Mouse (Mus musculus) midbrain, embryonic 13.5 days (tissue): Measurements from ENCODE around the gene Umad1. TPM values are rescaled to one million over a fixed set of nuclear protein-coding genes. Genes with fewer than 3 reads are reported as not detected.

Source experiments
- ATAC-seq: fragments of 200-750 bp; cut with Nextera tagmentation; 2 replicates; pipeline ENCODE4 v1.8.0; 2017; ENCODE audit warnings: mild to moderate bottlenecking, moderate TSS enrichment, moderate library complexity
- H3K27ac ChIP-seq: fragments of 300-500 bp; sonication (generic); 2 replicates; pipeline ENCODE4 v1.5.1; 2015; ENCODE audit warnings: inconsistent platforms, mild to moderate bottlenecking, moderate library complexity
- H3K27me3 ChIP-seq: fragments of 300-500 bp; sonication (generic); 2 replicates; pipeline ENCODE4 v1.6.1; 2015; ENCODE audit warnings: mild to moderate bottlenecking, inconsistent platforms
- H3K36me3 ChIP-seq: fragments of 300-500 bp; sonication (generic); 2 replicates; pipeline ENCODE4 v1.6.1; 2015; ENCODE audit warnings: mild to moderate bottlenecking, inconsistent platforms
- H3K4me1 ChIP-seq: fragments of 300-500 bp; sonication (generic); replicated peaks from 2 replicates; pipeline ENCODE4 v1.6.1; 2015; ENCODE audit warnings: inconsistent platforms
- H3K4me2 ChIP-seq: fragments of 300-500 bp; sonication (generic); replicated peaks from 2 replicates; pipeline ENCODE4 v1.6.1; 2015; ENCODE audit warnings: moderate library complexity, mild to moderate bottlenecking, inconsistent platforms
- H3K4me3 ChIP-seq: fragments of 300-500 bp; sonication (generic); replicated peaks from 2 replicates; pipeline ENCODE4 v1.5.1; 2015; ENCODE audit warnings: mild to moderate bottlenecking, inconsistent platforms
- H3K9ac ChIP-seq: fragments of 300-500 bp; sonication (generic); replicated peaks from 2 replicates; pipeline ENCODE4 v1.6.1; 2015; ENCODE audit warnings: mild to moderate bottlenecking, inconsistent platforms
- H3K9me3 ChIP-seq: fragments of 300-500 bp; sonication (generic); 2 replicates; pipeline ENCODE4 v1.6.1; 2016; ENCODE audit warnings: mild to moderate bottlenecking, inconsistent platforms
- WGBS: fragments of 180-500 bp; shearing (Covaris S2); methylation state at CpG from one replicate; pipeline ENCODE4 v1.1.7; 2015; 5-methylcytosine and 5-hydroxymethylcytosine counted together
- polyA plus RNA-seq: library from polyadenylated mRNA; unstranded; fragments of >200 nt; fragmentation: Nextera tagmentation; extraction: Ambion mirVana; gene quantifications from 2 replicates; pipeline ENCODE4 v1.2.1, GENCODE M21; 2015

Gene Umad1
- polyA plus RNA-seq, 1 experiment from 2014 or later: 43.1 TPM

GRCm38 (mm10) chr6:8472125-8472524 is 213.0 kb downstream of the Umad1 start:
- no peak for ATAC-seq
- Histone ChIP-seq H3K9me3 (no peaks in the 10 kb centered on the region), H3K36me3 (no peaks in the 10 kb centered on the region), H3K27ac (no peak overlapping the region), H3K4me2 (no peak overlapping the region), H3K4me3 (no peak overlapping the region), H3K9ac (no peak overlapping the region), H3K27me3 (0 out of 2 replicates have a peak, but pooled peaks cover 9% of the 10 kb centered on the region), H3K4me1 (peaks cover 13% of the 10 kb centered on the region)
- 95% methylated on average over 3 of the region's 3 CpGs for WGBS

DNA sequence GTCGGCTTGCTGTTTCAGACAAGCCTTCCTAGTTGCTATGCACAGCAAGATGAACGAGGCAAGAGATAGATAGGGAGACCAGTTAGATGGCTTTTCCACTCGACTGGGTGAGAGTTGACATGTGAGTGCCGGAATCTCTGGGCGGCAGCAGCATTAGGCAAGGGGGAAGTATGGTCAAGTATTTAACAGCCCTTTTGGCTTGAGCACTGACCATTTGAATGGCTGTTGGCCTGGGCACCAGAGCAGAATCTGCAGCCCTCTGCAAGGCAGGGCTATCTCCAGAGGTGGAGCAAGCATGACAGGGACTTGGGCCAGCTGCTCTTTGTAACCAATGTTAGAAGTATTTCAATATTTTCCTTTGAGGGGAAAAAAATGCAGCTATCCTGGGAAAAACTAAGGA is 213.8 kb downstream of the Umad1 start:
- Histone ChIP-seq H3K27me3 (0 out of 2 replicates have a peak, but pooled peaks cover 9% of the 10 kb centered on the region), H3K9me3 (no peaks in the 10 kb centered on the region), H3K4me1 (peaks cover 6% of the 10 kb centered on the region; the same call in 1 of the 2 replicates), H3K9ac (no peak overlapping the region), H3K4me2 (no peak overlapping the region), H3K4me3 (no peak overlapping the region), H3K36me3 (no peaks in the 10 kb centered on the region), H3K27ac (no peak overlapping the region)
- ATAC-seq: no peak
- 90% methylated on average over 5 of the region's 5 CpGs for WGBS

DNA sequence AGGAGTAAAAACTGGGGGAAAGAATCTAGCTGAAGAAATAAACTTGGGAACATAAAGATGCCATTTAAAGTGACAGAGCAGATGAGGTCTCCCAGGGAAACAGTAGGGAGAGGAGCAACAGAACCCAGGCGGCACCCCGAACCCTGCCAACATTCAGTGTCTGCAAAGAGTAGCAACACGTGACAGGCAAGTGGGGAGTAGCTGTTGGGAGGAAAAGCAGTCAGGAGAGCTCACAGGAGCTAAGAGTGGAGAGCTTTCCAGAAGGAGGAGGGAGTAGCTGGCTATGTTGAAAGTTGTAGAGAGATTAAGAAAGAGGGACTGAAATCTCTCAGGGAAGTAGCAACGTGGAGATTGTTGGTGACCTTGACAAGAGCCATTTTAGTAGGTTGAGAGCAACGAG is 214.4 kb downstream of the Umad1 start:
- Histone ChIP-seq H3K4me3 (no peak overlapping the region), H3K9me3 (no peaks in the 10 kb centered on the region), H3K27me3 (0 out of 2 replicates have a peak, but pooled peaks cover 9% of the 10 kb centered on the region), H3K4me1 (no peaks in the 10 kb centered on the region), H3K9ac (no peak overlapping the region), H3K27ac (no peak overlapping the region), H3K4me2 (no peak overlapping the region), H3K36me3 (no peaks in the 10 kb centered on the region)
- 70% methylated on average over 5 of the region's 5 CpGs for WGBS
- no peak for ATAC-seq

- H3K9me3 ChIP-seq: no peaks in the 10 kb centered on the region
- ATAC-seq: no peak
- H3K27me3 ChIP-seq: 0 out of 2 replicates have a peak, but pooled peaks cover 8% of the 10 kb centered on the region
- WGBS: 82% methylated on average over 3 of the region's 3 CpGs
- H3K4me1 ChIP-seq: no peaks in the 10 kb centered on the region
- no peaks in the 10 kb centered on the region for H3K36me3 ChIP-seq
- H3K4me3 ChIP-seq: no peak overlapping the region
- no peak overlapping the region for H3K4me2 ChIP-seq
- H3K27ac ChIP-seq: no peak overlapping the region
- no peak overlapping the region for H3K9ac ChIP-seq
Measured at GRCm38 (mm10) chr6:8474316-8474715, 215.2 kb downstream of the Umad1 start.

GRCm38 (mm10) chr6:8474820-8475219 is 215.7 kb downstream of the Umad1 start:
- no peak overlapping the region for H3K27ac ChIP-seq
- no peaks in the 10 kb centered on the region for H3K4me1 ChIP-seq
- no peaks in the 10 kb centered on the region for H3K9me3 ChIP-seq
- H3K4me2 ChIP-seq: no peak overlapping the region
- H3K36me3 ChIP-seq: no peaks in the 10 kb centered on the region
- WGBS: 90% methylated on average over 4 of the region's 4 CpGs
- H3K9ac ChIP-seq: no peak overlapping the region
- H3K27me3 ChIP-seq: 0 out of 2 replicates have a peak, but pooled peaks cover 4% of the 10 kb centered on the region
- no peak for ATAC-seq
- no peak overlapping the region for H3K4me3 ChIP-seq

DNA sequence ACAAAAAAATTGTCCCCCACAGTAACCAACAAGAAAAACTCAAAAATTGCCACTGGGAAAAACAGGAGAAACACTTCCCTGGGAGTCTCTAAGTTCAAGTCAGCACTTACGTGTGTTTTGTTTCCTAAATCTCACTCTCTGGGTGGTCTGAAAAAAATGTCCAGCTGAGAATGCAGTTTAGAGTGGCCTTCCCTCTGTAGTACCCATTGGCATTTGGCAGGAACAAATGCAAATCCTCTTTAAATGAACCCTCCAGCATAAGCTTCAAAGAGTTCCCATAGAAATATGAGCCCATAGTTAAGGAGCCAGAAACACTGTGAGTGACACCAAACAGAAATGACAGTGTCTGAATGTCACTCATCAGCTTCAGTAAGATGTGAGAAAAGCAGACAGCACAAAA is 220.1 kb downstream of the Umad1 start:
- Histone ChIP-seq H3K9me3 (no peaks in the 10 kb centered on the region), H3K4me3 (no peak overlapping the region), H3K9ac (no peak overlapping the region), H3K27me3 (no peaks in the 10 kb centered on the region), H3K4me2 (no peak overlapping the region), H3K36me3 (no peaks in the 10 kb centered on the region), H3K27ac (no peak overlapping the region), H3K4me1 (no peaks in the 10 kb centered on the region)
- ATAC-seq: no peak
- WGBS: 11% methylated on average over 1 of the region's 1 CpGs

DNA sequence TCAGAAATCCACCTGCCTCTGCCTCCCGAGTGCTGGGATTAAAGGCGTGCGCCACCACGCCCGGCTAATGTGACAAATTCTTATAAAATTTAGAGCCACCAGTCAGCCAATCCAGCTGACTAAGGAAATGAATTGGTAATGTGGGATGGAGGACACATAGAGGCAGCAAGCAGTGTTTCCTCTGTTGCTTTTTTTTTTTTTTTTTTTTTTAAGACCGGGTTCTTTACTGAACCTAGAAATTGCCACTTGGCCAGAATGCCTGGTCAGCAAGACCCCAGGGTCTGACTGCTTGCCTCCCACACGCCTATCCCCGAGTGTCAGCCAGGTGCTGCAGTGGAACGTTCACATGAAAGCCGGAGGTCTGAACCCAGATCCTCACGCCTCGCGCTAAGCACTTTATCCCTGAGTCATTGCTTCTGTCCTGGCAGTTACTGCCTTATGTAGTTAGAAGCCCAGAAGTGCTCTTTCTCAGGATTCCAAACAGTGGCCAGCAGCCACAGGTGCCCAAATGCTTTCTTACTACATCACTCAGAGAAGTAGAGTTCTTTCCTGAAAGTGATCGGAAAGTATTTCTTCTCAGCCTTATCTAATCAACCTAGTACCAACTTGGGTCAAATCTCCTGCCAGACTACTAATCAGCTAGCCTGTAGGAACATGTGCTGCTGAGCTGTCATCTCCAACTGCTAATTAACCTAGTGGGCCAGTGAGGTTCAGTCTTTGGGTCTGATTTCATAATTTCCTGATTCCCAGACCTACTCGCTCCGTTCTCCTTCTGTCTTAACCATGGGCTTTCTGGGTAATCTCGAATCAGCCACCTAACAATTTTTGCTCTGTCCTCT is 225.6 kb downstream of the Umad1 start:
- Histone ChIP-seq H3K9me3 (no peaks in the 10 kb centered on the region), H3K4me1 (peaks cover 19% of the 10 kb centered on the region), H3K36me3 (no peaks in the 10 kb centered on the region), H3K4me2 (no peak overlapping the region), H3K27me3 (no peaks in the 10 kb centered on the region), H3K9ac (no peak overlapping the region), H3K4me3 (no peak overlapping the region), H3K27ac (no peak overlapping the region)
- no peak for ATAC-seq
- WGBS: 96% methylated on average over 17 of the region's 17 CpGs

DNA sequence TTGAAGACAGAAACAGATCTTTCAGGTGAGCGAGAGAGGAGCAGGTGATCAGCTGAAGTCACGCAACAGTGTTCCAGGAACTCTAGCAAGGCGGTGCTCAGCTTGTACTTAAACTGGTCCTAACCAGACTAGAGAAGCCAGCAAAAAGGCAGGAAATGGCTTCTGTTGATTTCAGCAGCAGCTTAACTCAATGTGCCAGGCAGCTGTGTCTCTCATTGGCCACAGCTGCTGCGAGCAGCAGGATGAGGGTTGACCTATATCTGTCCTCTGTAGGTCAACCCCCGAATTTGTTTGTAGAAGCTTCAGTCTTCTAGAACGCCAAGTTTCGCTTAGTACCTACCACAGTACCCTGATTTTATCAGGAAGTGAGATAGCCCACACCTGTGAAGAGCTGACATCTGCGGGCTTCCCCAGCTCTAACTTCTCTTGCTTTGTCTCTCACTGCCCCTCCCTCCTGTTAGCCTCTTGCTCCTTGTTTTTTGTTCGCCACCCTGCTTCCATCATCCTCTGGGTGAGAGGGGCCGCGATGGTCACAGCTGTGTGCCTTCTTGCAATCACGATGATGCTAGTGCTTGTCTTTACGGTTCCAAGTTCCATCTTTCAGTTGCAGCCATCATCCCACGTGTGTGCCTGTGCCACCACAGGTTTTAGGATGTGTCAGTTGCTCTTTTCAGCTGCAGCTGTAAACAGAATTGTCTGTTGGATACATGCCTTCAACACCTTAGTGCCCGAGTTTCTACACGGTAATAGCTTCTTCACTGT is 226.5 kb downstream of the Umad1 start:
- ATAC-seq: no peak
- H3K4me2 ChIP-seq: no peak overlapping the region
- WGBS: 86% methylated on average over 16 of the region's 16 CpGs

GRCm38 (mm10) chr6:8486391-8487043 is 227.4 kb downstream of the Umad1 start:
- peak overlapping the region; percentile 40; the same call in 1 of the 2 replicates for H3K4me2 ChIP-seq

More for the DNA sequence above, 226.5 kb downstream of the Umad1 start:
- H3K27ac ChIP-seq: no peak overlapping the region
- H3K36me3 ChIP-seq: no peaks in the 10 kb centered on the region
- no peaks in the 10 kb centered on the region for H3K27me3 ChIP-seq
- H3K9ac ChIP-seq: no peak overlapping the region
- no peaks in the 10 kb centered on the region for H3K9me3 ChIP-seq
- H3K4me3 ChIP-seq: no peak overlapping the region
- peaks cover 19% of the 10 kb centered on the region for H3K4me1 ChIP-seq

GRCm38 (mm10) chr6:8487044-8487853 is 228.2 kb downstream of the Umad1 start:
- peaks cover 19% of the 10 kb centered on the region for H3K4me1 ChIP-seq
- H3K9me3 ChIP-seq: no peaks in the 10 kb centered on the region
- H3K9ac ChIP-seq: 0 out of 2 replicates have a peak overlapping the region, but pooled peaks have one; percentile 14
- WGBS: 29% methylated on average over 20 of the region's 20 CpGs
- peak; percentile 61 for ATAC-seq
- H3K27ac ChIP-seq: peak overlapping the region; percentile 65; the same call in 1 of the 2 replicates
- H3K4me3 ChIP-seq: no peak overlapping the region
- no peaks in the 10 kb centered on the region for H3K36me3 ChIP-seq
- H3K27me3 ChIP-seq: no peaks in the 10 kb centered on the region
- peak overlapping the region; percentile 40 for H3K4me2 ChIP-seq

More at GRCm38 (mm10) chr6:8486391-8487043, 227.4 kb downstream of the Umad1 start:
- Histone ChIP-seq H3K36me3 (no peaks in the 10 kb centered on the region), H3K27me3 (no peaks in the 10 kb centered on the region), H3K4me1 (peaks cover 19% of the 10 kb centered on the region), H3K9ac (no peak overlapping the region), H3K9me3 (no peaks in the 10 kb centered on the region), H3K4me3 (no peak overlapping the region), H3K27ac (peak overlapping the region; percentile 65; the same call in 1 of the 2 replicates)
- ATAC-seq: peak; percentile 62
- 69% methylated on average over 17 of the region's 17 CpGs for WGBS

GRCm38 (mm10) chr6:8488249-8488648 is 229.2 kb downstream of the Umad1 start:
- WGBS: 62% methylated on average over 5 of the region's 5 CpGs

More at GRCm38 (mm10) chr6:8488249-8488648, 229.2 kb downstream of the Umad1 start:
- Histone ChIP-seq H3K9me3 (no peaks in the 10 kb centered on the region), H3K4me2 (no peak overlapping the region), H3K27ac (no peak overlapping the region), H3K36me3 (no peaks in the 10 kb centered on the region), H3K4me3 (no peak overlapping the region), H3K27me3 (no peaks in the 10 kb centered on the region), H3K4me1 (peaks cover 19% of the 10 kb centered on the region), H3K9ac (no peak overlapping the region)
- no peak for ATAC-seq
